Mouse (Mus musculus) embryo, embryonic 11 days (tissue): Measurements from ENCODE around the gene Fam117b.

Source experiments
- DNase-seq: peaks from one replicate; pipeline ENCODE4 v3.0.0-alpha.2; 2015

The Fam117b gene

GRCm38 (mm10) chr1:59912413-59913157 is at the start of gene Fam117b:
Gene Fam117b, plus strand, starts transcription at chr1:59913006.
- peak; percentile 100 for DNase-seq

GRCm38 (mm10) chr1:59868041-59868440 is 44.8 kb upstream of the Fam117b start:
- DNase-seq: no peak

GRCm38 (mm10) chr1:59874023-59874422 is 38.8 kb upstream of the Fam117b start:
- DNase-seq: no peak

- DNase-seq: no peak
Measured at GRCm38 (mm10) chr1:59878098-59878497, 34.7 kb upstream of the Fam117b start.

GRCm38 (mm10) chr1:59883349-59884134 is 29.3 kb upstream of the Fam117b start:
- peak; percentile 78 for DNase-seq

GRCm38 (mm10) chr1:59886899-59887298 is 25.9 kb upstream of the Fam117b start:
- DNase-seq: no peak

- DNase-seq: no peak
Measured at GRCm38 (mm10) chr1:59888018-59888417, 24.8 kb upstream of the Fam117b start.

GRCm38 (mm10) chr1:59891185-59891584 is 21.6 kb upstream of the Fam117b start:
- no peak for DNase-seq

GRCm38 (mm10) chr1:59892777-59893176 is 20.0 kb upstream of the Fam117b start:
- no peak for DNase-seq

GRCm38 (mm10) chr1:59894025-59894424 is 18.8 kb upstream of the Fam117b start:
- DNase-seq: no peak

GRCm38 (mm10) chr1:59895456-59895855 is 17.4 kb upstream of the Fam117b start:
- no peak for DNase-seq

- DNase-seq: no peak
Measured at GRCm38 (mm10) chr1:59897147-59897798, 15.5 kb upstream of the Fam117b start.

GRCm38 (mm10) chr1:59899679-59900078 is 13.1 kb upstream of the Fam117b start:
- no peak for DNase-seq

- DNase-seq: no peak
Measured at GRCm38 (mm10) chr1:59901082-59901876, 11.5 kb upstream of the Fam117b start.

GRCm38 (mm10) chr1:59902634-59903033 is 10.2 kb upstream of the Fam117b start:
- DNase-seq: no peak

- no peak for DNase-seq
Measured at GRCm38 (mm10) chr1:59904630-59905295, 8.0 kb upstream of the Fam117b start.

- no peak for DNase-seq
Measured at GRCm38 (mm10) chr1:59905916-59906315, 6.9 kb upstream of the Fam117b start.

- no peak for DNase-seq
Measured at GRCm38 (mm10) chr1:59906819-59907521, 5.8 kb upstream of the Fam117b start.

GRCm38 (mm10) chr1:59907700-59908099 is 5.1 kb upstream of the Fam117b start:
- no peak for DNase-seq

- no peak for DNase-seq
Measured at GRCm38 (mm10) chr1:59910941-59911340, 1.9 kb upstream of the Fam117b start.

GRCm38 (mm10) chr1:59913195-59913868 is 526 bp downstream of the Fam117b start:
- DNase-seq: peak; percentile 53
